Mouse (Mus musculus): Measurements from ENCODE around the gene Pdlim7. TPM values are rescaled to one million over a fixed set of nuclear protein-coding genes. Genes with fewer than 3 reads are reported as not detected.

The Pdlim7 gene
- polyA plus RNA-seq, 1 experiment from 2014 or later: 131 TPM

- Histone ChIP-seq H3K9me3 (ENCODE audit: control insufficient read depth) (no peaks in the 10 kb centered on the region), H3K27ac (ENCODE audit: low read depth, low read length) (no peak overlapping the region), H3K4me2 (replicated peaks; ENCODE audit: low read depth) (peak overlapping the region; percentile 95; the same call in 1 of the 2 replicates), H3K27me3 (replicated peaks; ENCODE audit: control insufficient read depth, insufficient read depth, low read length) (no peaks in the 10 kb centered on the region), H3K4me1 (replicated peaks; ENCODE audit: control insufficient read depth, insufficient read depth, low read length) (peaks cover 5% of the 10 kb centered on the region; the same call in 1 of the 2 replicates), H3K9ac (ENCODE audit: low read depth, low read length) (no peak overlapping the region), H3K4me3 (ENCODE audit: low read depth, low read length) (peak overlapping the region; percentile 71; the same call in 1 of the 2 replicates), H3K36me3 (ENCODE audit: control insufficient read depth, insufficient read depth) (peaks cover 56% of the 10 kb centered on the region)
- no peak for TF ChIP-seq CTCF (IDR thresholded peaks at IDR 0.05; ENCODE audit: low read depth)
- WGBS: 93% methylated on average over 15 of the region's 15 CpGs
- ATAC-seq: no peak
Measured at GRCm38 (mm10) chr13:55535191-55535590, 21.7 kb upstream of the Pdlim7 start.

GRCm38 (mm10) chr13:55529198-55529915 lies 15.9 kb upstream of the Pdlim7 start, which contains the start of gene Dok3:
Gene Dok3 (minus strand): TSS chr13:55529296.
- no peak for TF ChIP-seq CTCF (IDR thresholded peaks at IDR 0.05; ENCODE audit: low read depth)
- WGBS: 67% methylated on average over 8 of the region's 8 CpGs
- Histone ChIP-seq H3K4me3 (ENCODE audit: low read depth, low read length) (no peak within 1 kb of the TSS), H3K27me3 (replicated peaks; ENCODE audit: control insufficient read depth, insufficient read depth, low read length) (no peaks in the 10 kb centered on the region), H3K4me2 (replicated peaks; ENCODE audit: low read depth) (no peak within 1 kb of the TSS), H3K9me3 (ENCODE audit: control insufficient read depth) (no peaks in the 10 kb centered on the region), H3K27ac (ENCODE audit: low read depth, low read length) (no peak within 1 kb of the TSS; the same call in 1 of the 2 replicates), H3K9ac (ENCODE audit: low read depth, low read length) (no peak within 1 kb of the TSS), H3K36me3 (ENCODE audit: control insufficient read depth, insufficient read depth) (peaks cover 42% of the 10 kb centered on the region), H3K4me1 (replicated peaks; ENCODE audit: control insufficient read depth, insufficient read depth, low read length) (no peaks in the 10 kb centered on the region)
- no peak for ATAC-seq

GRCm38 (mm10) chr13:55527834-55528772 lies 14.6 kb upstream of the Pdlim7 start:
- no peak for TF ChIP-seq CTCF (IDR thresholded peaks at IDR 0.05; ENCODE audit: low read depth)
- H3K9me3 ChIP-seq (ENCODE audit: control insufficient read depth): no peaks in the 10 kb centered on the region
- H3K4me2 ChIP-seq (replicated peaks; ENCODE audit: low read depth): no peak overlapping the region
- H3K27me3 ChIP-seq (replicated peaks; ENCODE audit: control insufficient read depth, insufficient read depth, low read length): no peaks in the 10 kb centered on the region
- H3K4me3 ChIP-seq (ENCODE audit: low read depth, low read length): no peak overlapping the region
- 73% methylated on average over 18 of the region's 18 CpGs for WGBS
- ATAC-seq: no peak; the same call in 1 of the 2 replicates
- no peak overlapping the region for H3K9ac ChIP-seq (ENCODE audit: low read depth, low read length)
- H3K4me1 ChIP-seq (replicated peaks; ENCODE audit: control insufficient read depth, insufficient read depth, low read length): no peaks in the 10 kb centered on the region
- H3K27ac ChIP-seq (ENCODE audit: low read depth, low read length): no peak overlapping the region
- peaks cover 32% of the 10 kb centered on the region for H3K36me3 ChIP-seq (ENCODE audit: control insufficient read depth, insufficient read depth)

GRCm38 (mm10) chr13:55527212-55527611 lies 13.7 kb upstream of the Pdlim7 start:
- no peak overlapping the region for H3K4me2 ChIP-seq (replicated peaks; ENCODE audit: low read depth)
- no peak overlapping the region for H3K4me3 ChIP-seq (ENCODE audit: low read depth, low read length)
- H3K9me3 ChIP-seq (ENCODE audit: control insufficient read depth): no peaks in the 10 kb centered on the region
- no peak for ATAC-seq
- H3K4me1 ChIP-seq (replicated peaks; ENCODE audit: control insufficient read depth, insufficient read depth, low read length): no peaks in the 10 kb centered on the region
- WGBS: 86% methylated on average over 16 of the region's 16 CpGs
- peaks cover 27% of the 10 kb centered on the region for H3K36me3 ChIP-seq (ENCODE audit: control insufficient read depth, insufficient read depth)
- H3K27ac ChIP-seq (ENCODE audit: low read depth, low read length): no peak overlapping the region
- TF ChIP-seq CTCF (IDR thresholded peaks at IDR 0.05; ENCODE audit: low read depth): no peak
- H3K9ac ChIP-seq (ENCODE audit: low read depth, low read length): no peak overlapping the region
- H3K27me3 ChIP-seq (replicated peaks; ENCODE audit: control insufficient read depth, insufficient read depth, low read length): no peaks in the 10 kb centered on the region

GRCm38 (mm10) chr13:55525733-55526553 lies 12.5 kb upstream of the Pdlim7 start:
- TF ChIP-seq CTCF (IDR thresholded peaks at IDR 0.05; ENCODE audit: low read depth): no peak
- 77% methylated on average over 16 of the region's 16 CpGs for WGBS
- ATAC-seq: no peak
- Histone ChIP-seq H3K36me3 (ENCODE audit: control insufficient read depth, insufficient read depth) (peaks cover 15% of the 10 kb centered on the region; the same call in 1 of the 2 replicates), H3K9ac (ENCODE audit: low read depth, low read length) (no peak overlapping the region), H3K4me3 (ENCODE audit: low read depth, low read length) (no peak overlapping the region), H3K4me1 (replicated peaks; ENCODE audit: control insufficient read depth, insufficient read depth, low read length) (no peaks in the 10 kb centered on the region), H3K27me3 (replicated peaks; ENCODE audit: control insufficient read depth, insufficient read depth, low read length) (no peaks in the 10 kb centered on the region), H3K4me2 (replicated peaks; ENCODE audit: low read depth) (no peak overlapping the region), H3K9me3 (ENCODE audit: control insufficient read depth) (no peaks in the 10 kb centered on the region), H3K27ac (ENCODE audit: low read depth, low read length) (no peak overlapping the region)
